Mouse (Mus musculus) gastrocnemius, postnatal 14 days (tissue): ENCODE measurements around the gene Hivep3. TPM values are rescaled to one million over a fixed set of nuclear protein-coding genes. Genes with fewer than 3 reads are reported as not detected.
A peak's percentile ranks its signal among the peaks of the same experiment; 100 is the strongest.

Source experiments
- DNase-seq: peaks from one replicate; pipeline ENCODE4 v3.0.0; 2021; ENCODE audit warnings: mixed read lengths
- intact Hi-C: fragments of 180-260 bp; cut with DNase I; formaldehyde crosslinking; loops from one replicate; pipeline ENCODE4 v1.15.1; 2025; ENCODE audit warnings: low total_unique reads
- total RNA-seq, 2 experiments: library from RNA; stranded (reverse); gene quantifications; 2 replicates each; pipeline ENCODE4 v1.2.3; 2021

The Hivep3 gene
- total RNA-seq, 2 experiments from 2014 or later: 2.9 to 3.0 TPM

- intact Hi-C loops: no loop called here
- DNase-seq: no peak
These were observed 161.3 kb downstream of the Hivep3 start for GRCm38 (mm10) chr4:119894797-119895458.

- intact Hi-C loops: no loop called here
These were observed 161.9 kb downstream of the Hivep3 start for GRCm38 (mm10) chr4:119895504-119895903.

GRCm38 (mm10) chr4:119896572-119896971 is 163.0 kb downstream of the Hivep3 start:
- intact Hi-C loops: no loop called here
- DNase-seq: no peak

More at GRCm38 (mm10) chr4:119895504-119895903, 161.9 kb downstream of the Hivep3 start:
- DNase-seq: no peak

GRCm38 (mm10) chr4:119897054-119897855 is 163.7 kb downstream of the Hivep3 start:
- DNase-seq: no peak
- intact Hi-C loops: no loop called here

GRCm38 (mm10) chr4:119901556-119902491 is 168.2 kb downstream of the Hivep3 start:
- intact Hi-C loops: no loop called here
- peak; percentile 59 for DNase-seq

- DNase-seq: peak; percentile 40
- intact Hi-C loops: no loop called here
These were observed 169.7 kb downstream of the Hivep3 start for GRCm38 (mm10) chr4:119903328-119903727.

- intact Hi-C loops: no loop called here
- no peak for DNase-seq
These were observed 170.2 kb downstream of the Hivep3 start for GRCm38 (mm10) chr4:119903806-119904205.

GRCm38 (mm10) chr4:119904296-119904695 is 170.7 kb downstream of the Hivep3 start:
- DNase-seq: no peak
- intact Hi-C loops: no loop called here

GRCm38 (mm10) chr4:119907106-119907505 is 173.5 kb downstream of the Hivep3 start:
- intact Hi-C loops: no loop called here
- no peak for DNase-seq

GRCm38 (mm10) chr4:119911071-119911904 is 177.7 kb downstream of the Hivep3 start:
- DNase-seq: no peak
- intact Hi-C loops: no loop called here

- intact Hi-C loops: no loop called here
- DNase-seq: no peak
These were observed 178.6 kb downstream of the Hivep3 start for GRCm38 (mm10) chr4:119912216-119912615.

- intact Hi-C loops: no loop called here
- DNase-seq: no peak
These were observed 180.6 kb downstream of the Hivep3 start for GRCm38 (mm10) chr4:119914194-119914593.

GRCm38 (mm10) chr4:119915069-119915468 is 181.5 kb downstream of the Hivep3 start:
- intact Hi-C loops: no loop called here
- no peak for DNase-seq

GRCm38 (mm10) chr4:119917502-119917901 is 183.9 kb downstream of the Hivep3 start:
- no peak for DNase-seq
- intact Hi-C loops: no loop called here

- intact Hi-C loops: no loop called here
- no peak for DNase-seq
These were observed 185.8 kb downstream of the Hivep3 start for GRCm38 (mm10) chr4:119919349-119919748.

- intact Hi-C loops: loop anchor here (5.0 kb wide), 1 partner anchor 181 kb away; no protein-coding TSS in a partner anchor
These were observed 187.6 kb downstream of the Hivep3 start for GRCm38 (mm10) chr4:119921022-119921717.

GRCm38 (mm10) chr4:119921723-119922266 is 188.2 kb downstream of the Hivep3 start:
- intact Hi-C loops: loop anchor here (5.0 kb wide), 1 partner anchor 181 kb away; no protein-coding TSS in a partner anchor
- DNase-seq: no peak

More at GRCm38 (mm10) chr4:119921022-119921717, 187.6 kb downstream of the Hivep3 start:
- DNase-seq: no peak

- intact Hi-C loops: loop anchor here (5.0 kb wide), 1 partner anchor 179 kb away; no protein-coding TSS in a partner anchor
- DNase-seq: no peak
These were observed 189.4 kb downstream of the Hivep3 start for GRCm38 (mm10) chr4:119922945-119923344.
